Mouse (Mus musculus) B cell, adult (primary cell): Measurements from ENCODE around the gene Hcar1. TPM values are rescaled to one million over a fixed set of nuclear protein-coding genes. Genes with fewer than 3 reads are reported as not detected.

Source experiments
- total RNA-seq: library from RNA; stranded (reverse); gene quantifications from 4 replicates; pipeline ENCODE4 v1.2.4, GENCODE M21; 2023; ENCODE audit not compliant: inconsistent age

Hcar1 gene
- not detected in 4 replicates for total RNA-seq

GRCm38 (mm10) chr5:123879928-123880327, at the start of gene Hcar1:
Gene Hcar1, minus strand, starts transcription at chr5:123880020.

GRCm38 (mm10) chr5:123927118-123927517, 47.3 kb upstream of the Hcar1 start, which contains the start of gene Gm43518:
Gene Gm43518, plus strand, starts transcription at chr5:123927418.

GRCm38 (mm10) chr5:123906976-123907630, 27.3 kb upstream of the Hcar1 start, which contains the start of gene Denr:
Gene Denr, plus strand, starts transcription at chr5:123907175.

GRCm38 (mm10) chr5:123865365-123865764, 14.5 kb downstream of the Hcar1 start, which contains the start of gene Hcar2:
Gene Hcar2, minus strand, starts transcription at chr5:123865499.

Other genes starting within 250 kb of the Hcar1 start
- 24.8 to 26.2 TPM (median 25.8 TPM) in 4 replicates for gene Clip1, start 195.4 kb downstream of the Hcar1 start, total RNA-seq
- 73.7 to 80.8 TPM (median 77.5 TPM) in 4 replicates for gene Zcchc8, start 158.9 kb downstream of the Hcar1 start, total RNA-seq
- gene Rsrc2, start 130.6 kb downstream of the Hcar1 start, total RNA-seq, result 243 to 272 TPM (median 261 TPM) in 4 replicates
- gene Kntc1, start 130.3 kb downstream of the Hcar1 start, total RNA-seq, result 1.1 to 4.3 TPM (median 1.8 TPM) in 4 replicates
- gene Hcar2, start 14.5 kb downstream of the Hcar1 start, total RNA-seq, result 0.27 to 0.67 TPM (median 0.40 TPM) in 4 replicates
- gene Denr, start 27.2 kb upstream of the Hcar1 start, total RNA-seq, result 37.5 to 42.3 TPM (median 39.0 TPM) in 4 replicates
- 2.8 TPM in 1 of 4 replicates, not detected in the others for gene Gm43518, start 47.4 kb upstream of the Hcar1 start, total RNA-seq
- 3.5 to 9.7 TPM (median 4.5 TPM) in 4 replicates for gene Ccdc62, start 50.7 kb upstream of the Hcar1 start, total RNA-seq
- gene Hip1r, start 93.6 kb upstream of the Hcar1 start, total RNA-seq, result 268 to 274 TPM (median 271 TPM) in 4 replicates
- gene Vps37b, start 152.2 kb upstream of the Hcar1 start, total RNA-seq, result 128 to 156 TPM (median 139 TPM) in 4 replicates
- 2.9 to 3.4 TPM (median 3.2 TPM) in 4 replicates for gene Abcb9, start 215.8 kb upstream of the Hcar1 start, total RNA-seq
- gene Ogfod2, start 232.3 kb upstream of the Hcar1 start, total RNA-seq, result 19.8 to 21.8 TPM (median 21.2 TPM) in 4 replicates
- 33.3 to 55.2 TPM (median 41.2 TPM) in 4 replicates for gene Arl6ip4, start 236.1 kb upstream of the Hcar1 start, total RNA-seq